Mouse (Mus musculus): ENCODE results near the gene Fbxo2. TPM values are rescaled to one million over a fixed set of nuclear protein-coding genes. Genes with fewer than 3 reads are reported as not detected.

The Fbxo2 gene
- total and polyA plus RNA-seq, 3 experiments, result 0.30 to 5.9 TPM; not detected in 1

GRCm38 (mm10) chr4:148169586-148169985 lies 9.2 kb downstream of the Fbxo2 start:
- Histone ChIP-seq H3K4me1 (ENCODE audit: control insufficient read depth in 1 of 2, insufficient read depth in 2 of 2) (peaks cover 0 to 2% of the 10 kb centered on the region in 2 experiments; a peak in 1 of 4 replicates), H3K9me3 (replicated peaks; ENCODE audit: low read length) (no peaks in the 10 kb centered on the region), H3K27me3 (replicated peaks) (peaks cover 78% of the 10 kb centered on the region), H3K9ac (ENCODE audit: insufficient read depth, low read depth) (no peak overlapping the region), H3K27ac (ENCODE audit: insufficient read depth, low read depth) (no peak overlapping the region), H3K4me3 (replicated peaks in 1 of 3; ENCODE audit: low read depth in 2 of 3, low read length in 2 of 3, poor library complexity in 1 of 3) (no peak overlapping the region), H3K79me2 (replicated peaks; ENCODE audit: control insufficient read depth, extremely low read depth, insufficient read depth, poor library complexity, severe bottlenecking) (no peaks in the 10 kb centered on the region), H3K4me2 (ENCODE audit: insufficient read depth, low read depth, poor library complexity, severe bottlenecking) (no peak overlapping the region), H3K36me3 (replicated peaks in 1 of 2; ENCODE audit: control insufficient read depth in 1 of 2, insufficient read depth in 1 of 2, low read length in 1 of 2) (no peaks in the 10 kb centered on the region)
- dilution Hi-C loops (cut with MboI; ENCODE audit: extremely low pct_ligation_motif_present, extremely low pct_unique_long_range_greater_than_20kb, low sequenced_read_pairs), result no loop called here
- DNase-seq (ENCODE audit: extremely low read depth), result no peak
- TF ChIP-seq JUN (IDR thresholded peaks at IDR 0.05; ENCODE audit: insufficient read depth, low read depth, low read length), result no peak
- no peak for TF ChIP-seq IRF4 (IDR thresholded peaks at IDR 0.05; ENCODE audit: low read depth, low read length)
- TF ChIP-seq ZKSCAN1 (IDR thresholded peaks at IDR 0.05; ENCODE audit: borderline replicate concordance, low read depth, low read length), result no peak
- TF ChIP-seq MAFK (IDR thresholded peaks at IDR 0.05; ENCODE audit: insufficient replicate concordance, low read length), result no peak
- no peak for TF ChIP-seq ETS1 (conservative IDR thresholded peaks at IDR 0.05; ENCODE audit: low read depth, low read length)
- TF ChIP-seq CTCF (conservative IDR thresholded peaks at IDR 0.05 in 1 of 2, IDR thresholded peaks at IDR 0.05 in 1 of 2; ENCODE audit: low read depth in 2 of 2, low read length in 2 of 2), result no peak
- no peak for TF ChIP-seq POLR2AphosphoS2 (IDR thresholded peaks at IDR 0.05; ENCODE audit: low read depth, low read length)
- no peak for TF ChIP-seq PAX5 (IDR thresholded peaks at IDR 0.05; ENCODE audit: low read length)
- no peak for TF ChIP-seq SMC3 (IDR thresholded peaks at IDR 0.05; ENCODE audit: low read depth, low read length)
- no peak for TF ChIP-seq MAX (IDR thresholded peaks at IDR 0.05; ENCODE audit: low read length)
- TF ChIP-seq USF2 (conservative IDR thresholded peaks at IDR 0.05; ENCODE audit: low read depth, low read length), result no peak
- no peak for TF ChIP-seq ZC3H11A (IDR thresholded peaks at IDR 0.05; ENCODE audit: low read depth, low read length)
- no peak for TF ChIP-seq UBTF (IDR thresholded peaks at IDR 0.05; ENCODE audit: low read depth, low read length)
- no peak for TF ChIP-seq CHD1 (IDR thresholded peaks at IDR 0.05; ENCODE audit: low read depth, low read length)
- no peak for TF ChIP-seq MAZ (IDR thresholded peaks at IDR 0.05; ENCODE audit: low read depth, low read length)
- no peak for TF ChIP-seq ZMIZ1 (IDR thresholded peaks at IDR 0.05; ENCODE audit: low read depth, low read length)
- no peak for TF ChIP-seq TCF12 (IDR thresholded peaks at IDR 0.05; ENCODE audit: low read depth, low read length)
- no peak for TF ChIP-seq SIN3A (IDR thresholded peaks at IDR 0.05; ENCODE audit: low read length)
- no peak for TF ChIP-seq CHD2 (IDR thresholded peaks at IDR 0.05; ENCODE audit: low read length)
- in situ Hi-C loops (cut with MboI; ENCODE audit: low pct_ligation_motif_present, low pct_unique_long_range_greater_than_20kb, low sequenced_read_pairs), result loop anchor here (25.0 kb wide), 1 partner anchor 443 kb away; the partner anchor contains the start of gene Masp2

- peak; percentile 41 for DNase-seq (ENCODE audit: extremely low read depth)
- Histone ChIP-seq H3K27me3 (replicated peaks) (peaks cover 79% of the 10 kb centered on the region), H3K4me1 (ENCODE audit: control insufficient read depth in 1 of 2, insufficient read depth in 2 of 2) (peaks cover 0 to 2% of the 10 kb centered on the region in 2 experiments; a peak in 1 of 4 replicates), H3K36me3 (replicated peaks in 1 of 2; ENCODE audit: control insufficient read depth in 1 of 2, insufficient read depth in 1 of 2, low read length in 1 of 2) (no peaks in the 10 kb centered on the region), H3K4me3 (replicated peaks in 1 of 3; ENCODE audit: low read depth in 2 of 3, low read length in 2 of 3, poor library complexity in 1 of 3) (no peak overlapping the region), H3K27ac (ENCODE audit: insufficient read depth, low read depth) (no peak overlapping the region), H3K9me3 (replicated peaks; ENCODE audit: low read length) (no peaks in the 10 kb centered on the region), H3K9ac (ENCODE audit: insufficient read depth, low read depth) (no peak overlapping the region), H3K4me2 (ENCODE audit: insufficient read depth, low read depth, poor library complexity, severe bottlenecking) (no peak overlapping the region), H3K79me2 (replicated peaks; ENCODE audit: control insufficient read depth, extremely low read depth, insufficient read depth, poor library complexity, severe bottlenecking) (no peaks in the 10 kb centered on the region)
- in situ Hi-C loops (cut with MboI; ENCODE audit: low pct_ligation_motif_present, low pct_unique_long_range_greater_than_20kb, low sequenced_read_pairs) (loop anchor here (5.0 to 25.0 kb wide), 3 partner anchors 74 to 441 kb away; partner anchors contain the start of gene Masp2), dilution Hi-C loops (cut with MboI; ENCODE audit: extremely low pct_ligation_motif_present, extremely low pct_unique_long_range_greater_than_20kb, low sequenced_read_pairs) (no loop called here)
- TF ChIP-seq TCF12 (IDR thresholded peaks at IDR 0.05; ENCODE audit: low read depth, low read length), result no peak
- no peak for TF ChIP-seq TBP (conservative IDR thresholded peaks at IDR 0.05; ENCODE audit: low read depth, low read length)
- TF ChIP-seq CTCF (conservative IDR thresholded peaks at IDR 0.05 in 1 of 2, IDR thresholded peaks at IDR 0.05 in 1 of 2; ENCODE audit: low read depth in 2 of 2, low read length in 2 of 2), result peak; percentile 92 to 97
- TF ChIP-seq ZKSCAN1 (IDR thresholded peaks at IDR 0.05; ENCODE audit: borderline replicate concordance, low read depth, low read length), result no peak
- no peak for TF ChIP-seq NELFE (IDR thresholded peaks at IDR 0.05; ENCODE audit: low read depth, low read length)
- peak; percentile 93 for TF ChIP-seq RAD21 (IDR thresholded peaks at IDR 0.05; ENCODE audit: low read depth, low read length)
- TF ChIP-seq UBTF (IDR thresholded peaks at IDR 0.05; ENCODE audit: low read depth, low read length), result no peak
- no peak for TF ChIP-seq MEF2A (IDR thresholded peaks at IDR 0.05; ENCODE audit: borderline replicate concordance, low read depth, low read length)
- no peak for TF ChIP-seq ELF1 (IDR thresholded peaks at IDR 0.05; ENCODE audit: low read depth, low read length)
- no peak for TF ChIP-seq BHLHE40 (IDR thresholded peaks at IDR 0.05; ENCODE audit: low read depth, low read length)
- no peak for TF ChIP-seq HCFC1 (IDR thresholded peaks at IDR 0.05; ENCODE audit: low read depth, low read length)
- TF ChIP-seq SMC3 (IDR thresholded peaks at IDR 0.05; ENCODE audit: low read depth, low read length), result peak; percentile 79
- no peak for TF ChIP-seq USF1 (IDR thresholded peaks at IDR 0.05; ENCODE audit: low read depth, low read length)
- no peak for TF ChIP-seq IRF4 (IDR thresholded peaks at IDR 0.05; ENCODE audit: low read depth, low read length)
Measured at GRCm38 (mm10) chr4:148170842-148171241, 10.4 kb downstream of the Fbxo2 start.
